In the genomic region with DNA sequence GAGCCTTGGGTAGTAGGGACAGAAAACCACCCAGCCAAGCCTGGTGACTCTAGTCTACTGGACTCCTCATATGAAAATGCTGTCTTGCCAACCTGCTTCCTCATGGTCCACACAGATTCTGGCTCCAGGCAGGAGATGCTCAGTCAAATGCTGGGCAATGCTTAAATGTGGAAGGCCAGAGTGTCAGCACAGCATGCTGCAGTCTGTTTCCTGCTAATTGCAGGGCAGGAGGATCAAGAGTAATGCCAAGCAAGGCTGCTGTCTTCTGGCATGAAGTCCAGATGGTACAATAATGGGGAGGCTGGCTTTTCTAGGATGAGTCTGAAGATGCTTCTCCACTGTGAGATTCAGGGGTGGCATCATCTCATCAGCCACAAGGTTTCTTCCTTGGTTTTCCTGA, we compare ENCODE assay signal across 22 mouse cellular contexts. TPM values are rescaled to one million over a fixed set of nuclear protein-coding genes. Genes with fewer than 3 reads are reported as not detected.
DNase-seq lines count a peak whose midpoint lies in the region; ATAC-seq lines count a peak whose summit lies in the region.
"Had no signal": no experiment of that assay in that cellular context is flagged by ENCODE, and none has a peak within 500 bp of the region (broad histone marks: within the 10 kb centered on the region; RNA-seq: fewer than 3 reads in every experiment).

No protein-coding gene starts in this region.

- H3K4me3 ChIP-seq in heart, embryonic 10.5 days, result no peak overlapping the region
- no peak overlapping the region for H3K4me3 ChIP-seq in forebrain, embryonic 12.5 days (replicated peaks)
- H3K4me3 ChIP-seq: embryonic facial prominence, embryonic 12.5 days had no signal

- H3K27me3 ChIP-seq in heart, embryonic 10.5 days (ENCODE audit: insufficient read depth, poor library complexity, severe bottlenecking), result no peaks in the 10 kb centered on the region
- no peaks in the 10 kb centered on the region for H3K27me3 ChIP-seq in forebrain, embryonic 12.5 days
- H3K27me3 ChIP-seq: CH12.LX; embryonic facial prominence, embryonic 12.5 days had no signal

- H3K9me3 ChIP-seq in heart, embryonic 10.5 days, result no peaks in the 10 kb centered on the region
- no peaks in the 10 kb centered on the region for H3K9me3 ChIP-seq in forebrain, embryonic 12.5 days
- H3K9me3 ChIP-seq: embryonic facial prominence, embryonic 12.5 days had no signal

- no peak overlapping the region for H3K9ac ChIP-seq in forebrain, embryonic 12.5 days
- H3K9ac ChIP-seq: embryonic facial prominence, embryonic 12.5 days had no signal

- DNase-seq in heart, embryonic 10.5 days (ENCODE audit: low spot score), result no peak
- DNase-seq in heart, adult 8-10 months (ENCODE audit: low spot score), result no peak
- DNase-seq in left cerebral cortex, postnatal 4 days, result peak; percentile 65
- DNase-seq in left cerebral cortex, postnatal 14 days (ENCODE audit: low spot score in 2 of 2), result no peak
- peak; percentile 80 for DNase-seq in cerebellum, adult 9-10 months
- no peak for DNase-seq in retina, embryonic 14.5 days (ENCODE audit: low spot score)
- DNase-seq: gastrocnemius, postnatal 10 days; kidney, adult 9 months; kidney, postnatal 36 days; layer of hippocampus, adult 9-11 months; spleen, adult 18-20 months had no signal

- ATAC-seq in forebrain, embryonic 12.5 days (ENCODE audit: low FRiP score), result no peak
- ATAC-seq: forebrain, embryonic 16.5 days had no signal

- peaks cover 32% of the 10 kb centered on the region for H3K4me1 ChIP-seq in heart, embryonic 10.5 days
- H3K4me1 ChIP-seq in forebrain, embryonic 12.5 days, result no peaks in the 10 kb centered on the region
- H3K4me1 ChIP-seq: embryonic facial prominence, embryonic 12.5 days had no signal

- intact Hi-C loops in left cerebral cortex, postnatal 4 days (cut with DNase I), result no loop called here
- intact Hi-C loops in left cerebral cortex, postnatal 14 days (cut with DNase I), result no loop called here

- H3K36me3 ChIP-seq in heart, embryonic 10.5 days, result peaks cover 4% of the 10 kb centered on the region; the same call in 1 of the 2 replicates
- H3K36me3 ChIP-seq in forebrain, embryonic 12.5 days (replicated peaks), result no peaks in the 10 kb centered on the region
- H3K36me3 ChIP-seq: embryonic facial prominence, embryonic 12.5 days had no signal

- peak overlapping the region; percentile 88 for H3K27ac ChIP-seq in heart, embryonic 10.5 days
- H3K27ac ChIP-seq in forebrain, embryonic 12.5 days, result no peak overlapping the region
- H3K27ac ChIP-seq: embryonic facial prominence, embryonic 12.5 days had no signal

- no peak overlapping the region for H3K4me2 ChIP-seq in forebrain, embryonic 12.5 days
- H3K4me2 ChIP-seq: embryonic facial prominence, embryonic 12.5 days had no signal

RNA-seq across cellular contexts. Expression of a gene that starts 32.3 kb away (rescaled TPM):
- 0.03 TPM in 1 of 2 replicates, not detected in the other for polyA plus RNA-seq in heart, embryonic 10.5 days (2016; fragmentation: Nextera tagmentation; extraction: Ambion mirVana)
- 1 to 10 TPM in 1 of 4 experiments, under 1 TPM in 3; 0.34 to 1.2 (median 0.61) TPM for total RNA-seq in heart, adult 8-10 months (2022)
- under 1 TPM; 0.08 to 0.12 TPM for total RNA-seq in left cerebral cortex, postnatal 4 days (2021)
- total RNA-seq in left cerebral cortex, postnatal 14 days (2021), result under 1 TPM; 0.34 to 0.40 TPM
- polyA plus RNA-seq in forebrain, embryonic 12.5 days (2016; fragmentation: Nextera tagmentation; extraction: Ambion mirVana), result not detected in 2 replicates
- total RNA-seq: adrenal gland, postnatal 10 days; CH12.LX; megakaryocyte-erythroid progenitor cell, adult 5-6 weeks had no signal
- polyA plus RNA-seq: embryonic facial prominence, embryonic 12.5 days; forebrain, embryonic 16.5 days; hindbrain, embryonic 11.5 days; intestine, embryonic 14.5 days; neural tube, embryonic 11.5 days; stomach, embryonic 14.5 days had no signal

RNA-seq across cellular contexts. Expression of a gene that starts 47.4 kb away (rescaled TPM):
- 1.9 and 3.6 TPM in 2 replicates for polyA plus RNA-seq in heart, embryonic 10.5 days (2016; fragmentation: Nextera tagmentation; extraction: Ambion mirVana)
- 1 to 10 TPM; 5.4 to 6.7 (median 5.6) TPM for total RNA-seq in heart, adult 8-10 months (2022)
- 1 to 10 TPM in 1 of 2 experiments, under 1 TPM in 1; 0.86 to 1.8 TPM for total RNA-seq in left cerebral cortex, postnatal 4 days (2021)
- 1 to 10 TPM; 2.4 to 2.9 TPM for total RNA-seq in left cerebral cortex, postnatal 14 days (2021)
- 0.15 and 0.29 TPM in 2 replicates for polyA plus RNA-seq in forebrain, embryonic 12.5 days (2016; fragmentation: Nextera tagmentation; extraction: Ambion mirVana)
- polyA plus RNA-seq: embryonic facial prominence, embryonic 12.5 days; hindbrain, embryonic 11.5 days; liver, embryonic 16.5 days; neural tube, embryonic 11.5 days had no signal

RNA-seq across cellular contexts. Expression of a gene that starts 47.8 kb away (rescaled TPM):
- polyA plus RNA-seq in heart, embryonic 10.5 days (2016; fragmentation: Nextera tagmentation; extraction: Ambion mirVana), result 13.9 and 27.9 TPM in 2 replicates
- total RNA-seq in heart, adult 8-10 months (2022), result 100 to 1,000 TPM; 268 to 296 (median 280) TPM
- total RNA-seq in left cerebral cortex, postnatal 4 days (2021), result 10 to 100 TPM; 33.2 to 36.7 TPM
- total RNA-seq in left cerebral cortex, postnatal 14 days (2021), result 10 to 100 TPM; 53.4 to 54.2 TPM
- 7.6 and 8.9 TPM in 2 replicates for polyA plus RNA-seq in forebrain, embryonic 12.5 days (2016; fragmentation: Nextera tagmentation; extraction: Ambion mirVana)
- total RNA-seq: CH12.LX had no signal

Comparison
In these comparisons a context has a peak if more than half of its experiments do, and no peak if none do; other contexts are left out.
1. DNase-seq: peak in left cerebral cortex, postnatal 4 days (single experiment) and cerebellum, adult 9-10 months (single experiment); none in heart, embryonic 10.5 days (single experiment), heart, adult 8-10 months (single experiment), left cerebral cortex, postnatal 14 days (0 of 2) and retina, embryonic 14.5 days (single experiment).
2. RNA of a gene that starts 47.8 kb away (total RNA-seq): 268 to 296 TPM in heart, adult 8-10 months; 53.4 to 54.2 TPM in left cerebral cortex, postnatal 14 days and 33.2 to 36.7 TPM in left cerebral cortex, postnatal 4 days; every median in the first group is over 4 times any median in the second.